Mouse (Mus musculus) MEL-GATA-1-ER (cell line): ENCODE measurements around the gene Ugcg.
A peak's percentile ranks its signal among the peaks of the same experiment; 100 is the strongest.

ENCODE experiments used
- DNase-seq: peaks from one replicate; pipeline ENCODE4 v3.0.0-alpha.2; 2012; ENCODE audit warnings: low read depth; ENCODE audit errors: extremely low read depth

The Ugcg gene

GRCm38 (mm10) chr4:59188802-59189545, at the start of gene Ugcg:
TSS of gene Ugcg (plus strand) at chr4:59189257.
- DNase-seq, result peak; percentile 62

GRCm38 (mm10) chr4:59149043-59149442, 40.0 kb upstream of the Ugcg start:
- no peak for DNase-seq

GRCm38 (mm10) chr4:59150907-59151306, 38.1 kb upstream of the Ugcg start:
- DNase-seq, result no peak

GRCm38 (mm10) chr4:59151953-59152352, 37.1 kb upstream of the Ugcg start:
- DNase-seq, result no peak

GRCm38 (mm10) chr4:59156897-59157592, 32.0 kb upstream of the Ugcg start:
- DNase-seq, result peak; percentile 50

- no peak for DNase-seq
Observed at GRCm38 (mm10) chr4:59157654-59158053, 31.4 kb upstream of the Ugcg start.

GRCm38 (mm10) chr4:59160289-59160688, 28.8 kb upstream of the Ugcg start:
- DNase-seq, result no peak

GRCm38 (mm10) chr4:59160959-59161670, 27.9 kb upstream of the Ugcg start:
- no peak for DNase-seq

- no peak for DNase-seq
Observed at GRCm38 (mm10) chr4:59164034-59164433, 25.0 kb upstream of the Ugcg start.

- DNase-seq, result no peak
Observed at GRCm38 (mm10) chr4:59167251-59167847, 21.7 kb upstream of the Ugcg start.

GRCm38 (mm10) chr4:59169981-59170380, 19.1 kb upstream of the Ugcg start:
- DNase-seq, result no peak

- DNase-seq, result no peak
Observed at GRCm38 (mm10) chr4:59172616-59173015, 16.4 kb upstream of the Ugcg start.

GRCm38 (mm10) chr4:59173181-59173922, 15.7 kb upstream of the Ugcg start:
- no peak for DNase-seq

- DNase-seq, result no peak
Observed at GRCm38 (mm10) chr4:59175003-59175402, 14.1 kb upstream of the Ugcg start.

- DNase-seq, result no peak
Observed at GRCm38 (mm10) chr4:59175929-59176328, 13.1 kb upstream of the Ugcg start.

- DNase-seq, result no peak
Observed at GRCm38 (mm10) chr4:59177566-59177965, 11.5 kb upstream of the Ugcg start.

- no peak for DNase-seq
Observed at GRCm38 (mm10) chr4:59181320-59182271, 7.5 kb upstream of the Ugcg start.

GRCm38 (mm10) chr4:59185671-59186070, 3.4 kb upstream of the Ugcg start:
- DNase-seq, result no peak

- peak; percentile 74 for DNase-seq
Observed at GRCm38 (mm10) chr4:59187289-59187688, 1.8 kb upstream of the Ugcg start.

GRCm38 (mm10) chr4:59188474-59188801, 619 bp upstream of the Ugcg start:
- peak; percentile 46 for DNase-seq
